Mouse (Mus musculus) midbrain, postnatal 0 days (tissue): ENCODE data around the gene Brat1. TPM values are rescaled to one million over a fixed set of nuclear protein-coding genes. Genes with fewer than 3 reads are reported as not detected.
A peak's percentile ranks its signal among the peaks of the same experiment; 100 is the strongest.

Experiments
- ATAC-seq: fragments of 200-750 bp; cut with Nextera tagmentation; 2 replicates; pipeline ENCODE4 v1.8.0; 2017; ENCODE audit warnings: moderate number of reproducible peaks, mild to moderate bottlenecking, moderate TSS enrichment, moderate library complexity; ENCODE audit not compliant: low FRiP score
- DNase-seq: peaks from one replicate; pipeline ENCODE4 v3.0.0-alpha.2; 2015; ENCODE audit warnings: low spot score
- H3K27ac ChIP-seq: fragments of 300-500 bp; sonication (generic); 2 replicates; pipeline ENCODE4 v1.5.1; 2014; ENCODE audit warnings: low read depth, mild to moderate bottlenecking, low read length, mixed read lengths
- H3K27me3 ChIP-seq: fragments of 300-500 bp; sonication (generic); 2 replicates; pipeline ENCODE4 v1.6.1; 2014; ENCODE audit warnings: low read length, control low read depth, mixed read lengths; ENCODE audit not compliant: insufficient read depth
- H3K36me3 ChIP-seq: fragments of 300-500 bp; sonication (generic); 2 replicates; pipeline ENCODE4 v1.6.1; 2014; ENCODE audit warnings: low read length, control low read depth, mixed read lengths; ENCODE audit not compliant: insufficient read depth
- H3K4me1 ChIP-seq: fragments of 300-500 bp; sonication (generic); 2 replicates; pipeline ENCODE4 v1.6.1; 2014; ENCODE audit warnings: mild to moderate bottlenecking, control low read depth, antibody characterized with exemption, low read length, mixed read lengths; ENCODE audit not compliant: insufficient read depth
- H3K4me2 ChIP-seq: fragments of 300-500 bp; sonication (generic); 2 replicates; pipeline ENCODE4 v1.6.1; 2014; ENCODE audit warnings: low read depth, mild to moderate bottlenecking, low read length, mixed read lengths; ENCODE audit not compliant: poor library complexity, severe bottlenecking
- H3K4me3 ChIP-seq: fragments of 300-500 bp; sonication (generic); 2 replicates; pipeline ENCODE4 v1.5.1; 2014; ENCODE audit warnings: low read depth, mild to moderate bottlenecking, low read length, moderate library complexity
- H3K9ac ChIP-seq: fragments of 300-500 bp; sonication (generic); replicated peaks from 2 replicates; pipeline ENCODE4 v1.6.1; 2014; ENCODE audit warnings: mild to moderate bottlenecking, low read length, moderate library complexity, mixed read lengths; ENCODE audit not compliant: poor library complexity, severe bottlenecking
- H3K9me3 ChIP-seq: fragments of 300-500 bp; sonication (generic); 2 replicates; pipeline ENCODE4 v1.6.1; 2016; ENCODE audit warnings: low read length, control low read depth
- CTCF ChIP-seq: IDR thresholded peaks from 2 replicates; pipeline ENCODE4 v1.5.1; 2016; ENCODE audit warnings: antibody characterized with exemption, mild to moderate bottlenecking
- WGBS: fragments of 180-500 bp; shearing (Covaris S2); extraction: QIAGEN DNeasy Blood & Tissue Kit; methylation state at CpG from one replicate; pipeline ENCODE4 v1.1.7; 2014; 5-methylcytosine and 5-hydroxymethylcytosine counted together
- polyA plus RNA-seq: library from polyadenylated mRNA; unstranded; fragments of >200 nt; fragmentation: Nextera tagmentation; extraction: Ambion mirVana; gene quantifications from 2 replicates; pipeline ENCODE4 v1.2.1, GENCODE M21; 2015
- total RNA-seq: library from RNA; depleted of rRNA; stranded (reverse); fragments of >200 nt; gene quantifications from 2 replicates; pipeline ENCODE4 v1.2.3, GENCODE M21; 2014

Gene Brat1
- total and polyA plus RNA-seq, 2 experiments from 2014 or later: 16.4 to 40.3 TPM

- ATAC-seq (no peak), DNase-seq (no peak)
- H3K4me1 ChIP-seq: no peaks in the 10 kb centered on the region
- H3K4me2 ChIP-seq: no peak overlapping the region
- H3K9me3 ChIP-seq: no peaks in the 10 kb centered on the region
- H3K9ac ChIP-seq: no peak overlapping the region
- WGBS: 70% methylated on average over 3 of the region's 3 CpGs
- H3K36me3 ChIP-seq: peaks cover 42% of the 10 kb centered on the region
- no peak for TF ChIP-seq CTCF
- H3K4me3 ChIP-seq: no peak overlapping the region
- no peak overlapping the region for H3K27ac ChIP-seq
- H3K27me3 ChIP-seq: no peaks in the 10 kb centered on the region
These were observed 16.4 kb upstream of the Brat1 start for GRCm38 (mm10) chr5:140688434-140688833.

- H3K9ac ChIP-seq: no peak overlapping the region
- no peaks in the 10 kb centered on the region for H3K9me3 ChIP-seq
- TF ChIP-seq CTCF: no peak
- H3K36me3 ChIP-seq: peaks cover 31% of the 10 kb centered on the region
- no peak overlapping the region for H3K27ac ChIP-seq
- H3K27me3 ChIP-seq: no peaks in the 10 kb centered on the region
- no peak for DNase-seq
- no peak overlapping the region for H3K4me3 ChIP-seq
- ATAC-seq: no peak
- H3K4me1 ChIP-seq: no peaks in the 10 kb centered on the region
- H3K4me2 ChIP-seq: no peak overlapping the region
- WGBS: 85% methylated on average over 7 of the region's 7 CpGs
These were observed 8.8 kb upstream of the Brat1 start for GRCm38 (mm10) chr5:140695987-140696386.

- no peak overlapping the region for H3K9ac ChIP-seq
- no peak overlapping the region for H3K27ac ChIP-seq
- no peak for TF ChIP-seq CTCF
- WGBS: 84% methylated on average over 9 of the region's 9 CpGs
- H3K36me3 ChIP-seq: peaks cover 20% of the 10 kb centered on the region
- H3K4me2 ChIP-seq: no peak overlapping the region
- DNase-seq (no peak), ATAC-seq (no peak)
- no peaks in the 10 kb centered on the region for H3K9me3 ChIP-seq
- no peaks in the 10 kb centered on the region for H3K4me1 ChIP-seq
- no peak overlapping the region for H3K4me3 ChIP-seq
- H3K27me3 ChIP-seq: no peaks in the 10 kb centered on the region
These were observed 5.0 kb upstream of the Brat1 start for GRCm38 (mm10) chr5:140699776-140700175.

GRCm38 (mm10) chr5:140701661-140702060, 3.1 kb upstream of the Brat1 start:
- Histone ChIP-seq H3K36me3 (peaks cover 14% of the 10 kb centered on the region), H3K4me1 (peaks cover 8% of the 10 kb centered on the region; the same call in 1 of the 2 replicates), H3K4me2 (peak overlapping the region; percentile 82), H3K9ac (peak overlapping the region; percentile 66), H3K27me3 (no peaks in the 10 kb centered on the region), H3K9me3 (no peaks in the 10 kb centered on the region), H3K27ac (peak overlapping the region; percentile 72), H3K4me3 (peak overlapping the region; percentile 70)
- no peak for TF ChIP-seq CTCF
- ATAC-seq (peak; percentile 7; the same call in 1 of the 2 replicates), DNase-seq (no peak)
- under 1% methylated on average over 21 of the region's 25 CpGs for WGBS

- H3K4me2 ChIP-seq: peak within 1 kb of the TSS; percentile 82
- H3K27ac ChIP-seq: peak within 1 kb of the TSS; percentile 72
- no peaks in the 10 kb centered on the region for H3K9me3 ChIP-seq
- H3K36me3 ChIP-seq: peaks cover 9% of the 10 kb centered on the region
- peak within 1 kb of the TSS; percentile 66 for H3K9ac ChIP-seq
- H3K4me1 ChIP-seq: peaks cover 8% of the 10 kb centered on the region; the same call in 1 of the 2 replicates
- TF ChIP-seq CTCF: no peak
- WGBS: under 1% methylated on average over 33 of the region's 33 CpGs
- peak; percentile 96 for DNase-seq
- H3K4me3 ChIP-seq: peak within 1 kb of the TSS; percentile 70
- ATAC-seq: peak; percentile 61
- H3K27me3 ChIP-seq: no peaks in the 10 kb centered on the region
These were observed 2.7 kb upstream of the Brat1 start, which contains the start of gene Iqce for GRCm38 (mm10) chr5:140702103-140702513. Gene Iqce, minus strand, starts transcription at chr5:140702378.

- Histone ChIP-seq H3K4me1 (peaks cover 8% of the 10 kb centered on the region; the same call in 1 of the 2 replicates), H3K36me3 (peaks cover 4% of the 10 kb centered on the region; the same call in 1 of the 2 replicates), H3K27me3 (no peaks in the 10 kb centered on the region), H3K9ac (0 out of 2 replicates have a peak overlapping the region, but pooled peaks have one; percentile 66), H3K4me3 (peak overlapping the region; percentile 70), H3K27ac (peak overlapping the region; percentile 72), H3K9me3 (no peaks in the 10 kb centered on the region), H3K4me2 (peak overlapping the region; percentile 82)
- TF ChIP-seq CTCF: no peak
- no peak for ATAC-seq
- WGBS: 58% methylated on average over 19 of the region's 19 CpGs
- no peak for DNase-seq
These were observed 2.1 kb upstream of the Brat1 start for GRCm38 (mm10) chr5:140702618-140703175.
